Mouse (Mus musculus): ENCODE data around the gene Fam53b. TPM values are rescaled to one million over a fixed set of nuclear protein-coding genes. Genes with fewer than 3 reads are reported as not detected.

Fam53b gene
- 9.3 and 15.5 TPM in 2 replicates for polyA plus RNA-seq (2014; fragmentation: Nextera tagmentation; extraction: Ambion mirVana)

DNA sequence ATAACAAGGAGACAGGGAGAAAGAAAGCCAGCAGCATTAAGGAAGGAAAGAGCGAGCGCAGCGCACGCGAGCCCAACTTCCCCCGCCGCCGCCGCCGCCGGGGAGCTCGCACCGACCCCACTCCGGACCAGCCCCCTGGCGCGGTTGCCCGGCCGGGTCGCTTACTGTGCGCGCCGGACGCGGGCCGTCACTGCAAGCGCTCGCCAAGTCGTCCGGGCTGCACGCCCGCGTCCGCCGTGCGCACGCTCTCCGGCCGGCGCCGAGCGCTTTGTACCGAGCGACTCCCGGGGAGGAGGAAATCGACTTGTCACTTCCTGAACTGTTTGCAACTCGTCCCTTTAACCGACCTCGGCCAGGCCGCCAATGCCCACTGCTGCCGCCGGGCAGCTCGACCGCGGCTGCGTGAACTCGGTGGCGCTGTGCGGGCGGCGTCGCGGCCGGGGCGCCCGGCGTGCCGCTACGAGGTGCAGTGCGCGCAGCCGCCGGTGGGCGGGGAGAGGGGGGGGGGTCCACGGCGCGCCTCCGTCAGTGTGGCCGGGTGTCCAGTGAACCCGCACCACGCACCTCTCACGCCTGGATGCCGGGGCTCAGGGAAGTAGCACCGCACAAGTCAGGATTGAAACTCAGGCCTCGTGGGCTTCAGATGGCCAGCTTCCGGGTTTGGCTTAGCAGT lies at the start of gene Fam53b:
Gene Fam53b (minus strand): TSS at position 471 of the 673 bp plus-strand sequence.
- under 1% methylated on average over 78 of the region's 85 CpGs for WGBS
- Histone ChIP-seq H3K4me1 (ENCODE audit: control insufficient read depth, insufficient read depth, low read length) (peaks cover 31% of the 10 kb centered on the region), H3K9me3 (ENCODE audit: control insufficient read depth, low read length) (no peaks in the 10 kb centered on the region)

DNA sequence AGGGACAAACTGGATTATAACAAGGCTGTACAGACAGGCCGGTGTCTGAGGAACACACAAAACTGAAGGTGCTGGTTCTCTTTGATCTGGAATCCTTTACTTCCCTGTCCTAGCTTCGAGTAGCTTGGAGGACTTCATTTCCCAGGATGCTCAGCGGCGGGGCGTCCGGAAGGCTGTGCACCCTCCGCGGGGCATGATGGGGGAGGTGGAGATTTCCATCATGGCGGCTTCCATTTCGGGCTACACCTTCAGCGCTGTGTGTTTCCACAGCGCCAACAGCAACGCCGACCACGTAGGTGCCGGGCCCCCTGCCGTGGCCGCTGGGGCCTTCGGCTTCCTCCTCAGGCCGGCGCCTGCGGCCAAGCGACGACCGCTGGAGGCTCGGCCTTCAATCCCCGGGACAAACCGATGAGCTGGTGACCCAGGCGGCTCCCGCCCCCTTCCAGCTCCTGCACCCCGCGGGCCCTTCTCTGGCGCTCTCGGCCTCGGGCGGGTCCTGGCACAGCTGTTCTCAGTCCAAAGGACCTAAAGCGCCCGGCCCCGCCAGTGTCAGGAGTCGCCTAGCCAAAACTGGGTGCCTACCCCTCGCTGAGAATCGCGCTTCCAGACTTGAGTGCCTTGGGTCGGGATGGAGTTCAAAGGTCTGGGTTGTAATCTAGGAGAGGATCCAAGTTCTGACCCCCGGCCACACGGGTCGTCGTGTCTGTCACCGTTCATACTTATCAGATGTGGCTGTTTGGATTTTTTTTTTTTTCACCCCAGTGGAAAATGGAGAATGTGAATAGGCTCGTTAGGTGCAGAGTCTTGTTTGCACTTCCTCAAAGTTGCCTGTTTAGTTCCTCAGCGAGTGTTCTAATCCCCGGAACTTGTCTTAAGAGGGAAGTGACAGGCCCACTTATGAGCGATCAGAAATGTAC lies 45.6 kb upstream of the Fam53b start, which contains the start of gene Abraxas2:
Gene Abraxas2 (plus strand): TSS at position 184 of the 917 bp plus-strand sequence.
- Histone ChIP-seq H3K36me3 (ENCODE audit: control insufficient read depth, insufficient read depth, low read length) (no peaks in the 10 kb centered on the region), H3K27ac (replicated peaks; ENCODE audit: low read depth, low read length) (peak within 1 kb of the TSS; percentile 82), H3K9ac (replicated peaks; ENCODE audit: low read length) (peak within 1 kb of the TSS; percentile 88), H3K4me3 (replicated peaks; ENCODE audit: low read depth, low read length) (peak within 1 kb of the TSS; percentile 90), H3K27me3 (ENCODE audit: control insufficient read depth, insufficient read depth, low read length) (no peaks in the 10 kb centered on the region), H3K4me1 (ENCODE audit: control insufficient read depth, insufficient read depth, low read length) (peaks cover 9% of the 10 kb centered on the region), H3K9me3 (ENCODE audit: control insufficient read depth, low read length) (no peaks in the 10 kb centered on the region), H3K4me2 (ENCODE audit: low read length) (peak within 1 kb of the TSS; percentile 81)
- WGBS = under 1% methylated on average over 53 of the region's 53 CpGs
- peak; percentile 96 for DNase-seq
- ATAC-seq (ENCODE audit: low FRiP score, low TSS enrichment) = peak; percentile 87

More for the DNA sequence above, at the start of gene Fam53b:
- DNase-seq (peak; percentile 86), ATAC-seq (ENCODE audit: low FRiP score, low TSS enrichment) (peak; percentile 70)
- Histone ChIP-seq H3K27ac (replicated peaks; ENCODE audit: low read depth, low read length) (peak within 1 kb of the TSS; percentile 79), H3K36me3 (ENCODE audit: control insufficient read depth, insufficient read depth, low read length) (no peaks in the 10 kb centered on the region), H3K27me3 (ENCODE audit: control insufficient read depth, insufficient read depth, low read length) (no peaks in the 10 kb centered on the region), H3K9ac (replicated peaks; ENCODE audit: low read length) (peak within 1 kb of the TSS; percentile 74), H3K4me2 (ENCODE audit: low read length) (peak within 1 kb of the TSS; percentile 91), H3K4me3 (replicated peaks; ENCODE audit: low read depth, low read length) (peak within 1 kb of the TSS; percentile 70)

DNA sequence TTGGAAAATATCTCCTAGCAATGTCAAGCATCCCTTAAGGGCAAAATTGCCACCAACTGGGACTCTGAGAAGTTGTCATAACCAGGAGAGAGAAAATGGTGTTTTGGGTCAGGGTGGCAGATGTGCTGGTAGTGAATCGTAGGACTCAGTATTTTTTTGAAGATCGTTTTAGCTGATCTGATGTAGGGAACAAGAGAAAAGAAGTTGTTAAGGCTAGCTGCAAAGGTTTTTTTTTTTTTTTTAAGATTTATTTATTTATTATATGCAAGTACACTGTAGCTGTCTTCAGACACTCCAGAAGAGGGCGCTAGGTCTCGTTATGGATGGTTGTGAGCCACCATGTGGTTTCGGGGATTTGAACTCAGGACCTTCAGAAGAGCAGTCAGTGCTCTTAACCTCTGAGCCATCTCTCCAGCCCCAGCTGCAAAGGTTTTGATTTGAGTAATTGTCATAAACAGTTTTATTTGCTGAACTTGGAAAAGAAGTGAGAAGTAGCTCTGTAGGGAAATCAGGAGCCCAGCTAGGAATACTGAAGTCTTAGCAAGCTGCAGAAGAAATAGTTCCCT lies 44.4 kb upstream of the Fam53b start:
- H3K4me2 ChIP-seq (ENCODE audit: low read length) = no peak overlapping the region
- ATAC-seq (ENCODE audit: low FRiP score, low TSS enrichment) = no peak
- WGBS = 69% methylated on average over 5 of the region's 5 CpGs

DNA sequence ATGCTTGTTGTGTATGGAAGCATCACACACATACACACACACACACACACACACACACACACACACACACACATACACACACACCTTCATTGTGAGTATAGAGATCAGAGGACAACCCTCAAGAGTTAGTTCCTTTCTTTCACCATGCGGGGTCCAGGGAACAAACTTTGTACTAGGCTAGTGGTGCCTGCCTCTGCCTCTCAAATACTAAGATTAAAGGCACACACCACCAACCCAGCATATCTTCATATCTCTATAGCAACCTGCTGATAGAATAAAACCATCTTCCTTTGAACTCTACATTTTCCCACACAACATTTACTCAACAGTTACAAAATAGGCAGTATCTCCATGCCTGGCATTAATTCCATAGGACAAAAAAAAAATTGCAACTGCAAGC lies 42.4 kb upstream of the Fam53b start:
- no peak overlapping the region for H3K4me3 ChIP-seq (replicated peaks; ENCODE audit: low read depth, low read length)
- 75% methylated on average over 1 of the region's 1 CpGs for WGBS
- no peaks in the 10 kb centered on the region for H3K9me3 ChIP-seq (ENCODE audit: control insufficient read depth, low read length)
- H3K27me3 ChIP-seq (ENCODE audit: control insufficient read depth, insufficient read depth, low read length) = no peaks in the 10 kb centered on the region
- H3K4me2 ChIP-seq (ENCODE audit: low read length) = no peak overlapping the region
- ATAC-seq (ENCODE audit: low FRiP score, low TSS enrichment) (no peak), DNase-seq (no peak)
- peaks cover 13% of the 10 kb centered on the region for H3K4me1 ChIP-seq (ENCODE audit: control insufficient read depth, insufficient read depth, low read length)
- no peak overlapping the region for H3K27ac ChIP-seq (replicated peaks; ENCODE audit: low read depth, low read length)
- H3K9ac ChIP-seq (replicated peaks; ENCODE audit: low read length) = no peak overlapping the region
- no peaks in the 10 kb centered on the region for H3K36me3 ChIP-seq (ENCODE audit: control insufficient read depth, insufficient read depth, low read length)

More for the DNA sequence above, 44.4 kb upstream of the Fam53b start:
- H3K9ac ChIP-seq (replicated peaks; ENCODE audit: low read length) = no peak overlapping the region
- H3K4me1 ChIP-seq (ENCODE audit: control insufficient read depth, insufficient read depth, low read length) = peaks cover 9% of the 10 kb centered on the region
- no peaks in the 10 kb centered on the region for H3K9me3 ChIP-seq (ENCODE audit: control insufficient read depth, low read length)
- no peak overlapping the region for H3K4me3 ChIP-seq (replicated peaks; ENCODE audit: low read depth, low read length)
- H3K27ac ChIP-seq (replicated peaks; ENCODE audit: low read depth, low read length) = no peak overlapping the region
- no peak for DNase-seq
- H3K36me3 ChIP-seq (ENCODE audit: control insufficient read depth, insufficient read depth, low read length) = no peaks in the 10 kb centered on the region
- H3K27me3 ChIP-seq (ENCODE audit: control insufficient read depth, insufficient read depth, low read length) = no peaks in the 10 kb centered on the region

DNA sequence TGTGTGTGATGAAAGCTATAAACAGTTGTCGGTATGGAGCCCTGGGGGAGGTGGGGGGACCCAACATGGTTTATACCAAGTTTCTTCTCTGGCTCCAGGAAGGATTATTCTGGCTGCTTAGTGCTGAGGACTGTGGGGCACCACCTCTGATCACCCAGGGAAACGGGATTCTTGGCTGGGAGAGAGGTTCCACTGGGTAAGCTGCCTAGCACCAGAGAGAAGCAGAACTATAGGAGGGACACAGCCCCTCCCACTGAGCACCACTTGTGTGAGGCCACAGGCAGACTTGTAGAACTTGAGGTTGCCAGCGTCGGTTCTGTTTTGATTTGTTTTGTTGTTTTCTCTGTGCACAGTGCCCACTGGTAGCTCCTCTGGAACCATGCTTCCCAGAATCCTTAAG lies 40.3 kb upstream of the Fam53b start:
- DNase-seq (peak; percentile 8), ATAC-seq (ENCODE audit: low FRiP score, low TSS enrichment) (no peak)
- H3K27me3 ChIP-seq (ENCODE audit: control insufficient read depth, insufficient read depth, low read length) = no peaks in the 10 kb centered on the region
- H3K4me2 ChIP-seq (ENCODE audit: low read length) = no peak overlapping the region
- no peak overlapping the region for H3K27ac ChIP-seq (replicated peaks; ENCODE audit: low read depth, low read length)
- WGBS = 73% methylated on average over 4 of the region's 4 CpGs
- no peaks in the 10 kb centered on the region for H3K9me3 ChIP-seq (ENCODE audit: control insufficient read depth, low read length)
- H3K4me3 ChIP-seq (replicated peaks; ENCODE audit: low read depth, low read length) = no peak overlapping the region
- peaks cover 13% of the 10 kb centered on the region for H3K36me3 ChIP-seq (ENCODE audit: control insufficient read depth, insufficient read depth, low read length)
- H3K4me1 ChIP-seq (ENCODE audit: control insufficient read depth, insufficient read depth, low read length) = peaks cover 4% of the 10 kb centered on the region
- no peak overlapping the region for H3K9ac ChIP-seq (replicated peaks; ENCODE audit: low read length)

DNA sequence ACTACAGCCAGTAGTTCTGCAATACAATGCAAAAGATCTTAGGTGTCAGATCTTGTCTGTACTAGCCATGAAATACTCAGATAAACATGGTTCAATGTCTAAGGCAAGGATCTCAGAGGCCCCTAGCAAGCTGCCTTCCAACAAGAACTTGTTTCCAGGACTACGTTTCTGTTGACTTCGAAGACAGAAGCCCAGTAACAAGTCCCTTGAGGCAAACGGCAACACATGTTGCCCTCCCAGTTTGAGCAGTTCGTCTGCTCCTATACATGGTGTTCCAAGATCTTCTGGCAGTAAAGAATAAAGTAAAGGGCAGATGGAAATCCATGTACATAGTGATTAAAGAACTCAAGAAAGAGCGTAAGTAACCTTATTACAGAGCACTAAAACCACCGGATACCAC lies 39.7 kb upstream of the Fam53b start:
- no peak for DNase-seq
- Histone ChIP-seq H3K4me3 (replicated peaks; ENCODE audit: low read depth, low read length) (no peak overlapping the region), H3K27me3 (ENCODE audit: control insufficient read depth, insufficient read depth, low read length) (no peaks in the 10 kb centered on the region), H3K9me3 (ENCODE audit: control insufficient read depth, low read length) (no peaks in the 10 kb centered on the region), H3K4me1 (ENCODE audit: control insufficient read depth, insufficient read depth, low read length) (peaks cover 4% of the 10 kb centered on the region), H3K27ac (replicated peaks; ENCODE audit: low read depth, low read length) (no peak overlapping the region), H3K36me3 (ENCODE audit: control insufficient read depth, insufficient read depth, low read length) (peaks cover 18% of the 10 kb centered on the region), H3K4me2 (ENCODE audit: low read length) (no peak overlapping the region), H3K9ac (replicated peaks; ENCODE audit: low read length) (no peak overlapping the region)
- 86% methylated on average over 6 of the region's 6 CpGs for WGBS
- ATAC-seq (ENCODE audit: low FRiP score, low TSS enrichment) = no peak

DNA sequence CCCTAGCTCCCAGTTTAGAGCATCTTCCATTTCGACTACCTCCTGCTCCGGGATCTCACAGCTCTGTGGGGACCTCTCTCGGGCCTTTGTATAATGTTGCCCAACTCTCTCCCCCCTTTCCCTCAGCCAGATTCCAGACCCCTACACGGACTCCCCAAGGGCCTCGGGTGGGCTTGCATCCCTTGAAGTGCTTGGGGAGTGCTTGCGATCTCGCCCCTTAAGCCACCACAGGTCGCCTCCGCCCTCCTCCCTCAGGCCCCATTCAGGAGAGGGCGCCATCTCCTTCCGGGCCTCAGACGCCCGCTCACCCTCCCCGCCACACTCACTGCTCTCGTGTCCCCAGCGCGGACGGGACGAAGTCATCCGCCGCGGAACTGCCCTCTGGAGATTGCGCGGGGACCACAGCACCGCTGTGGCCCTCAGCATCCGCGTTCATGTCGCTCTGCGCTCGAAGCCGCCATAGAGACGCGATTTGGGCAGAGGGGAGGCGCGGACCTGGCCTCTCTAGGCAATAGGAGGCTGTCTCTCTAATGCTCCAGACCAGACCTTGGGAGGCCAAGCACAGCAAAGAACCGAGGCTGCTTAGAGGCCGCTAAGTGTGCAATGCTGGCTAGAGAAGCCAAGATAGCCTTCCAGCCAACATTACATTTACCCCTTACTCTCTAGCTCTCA lies 38.6 kb upstream of the Fam53b start, which contains the start of gene Eef1akmt2:
Gene Eef1akmt2 (minus strand): TSS at position 501 of the 672 bp plus-strand sequence.
- ATAC-seq (ENCODE audit: low FRiP score, low TSS enrichment) (peak; percentile 92), DNase-seq (peak; percentile 94)
- Histone ChIP-seq H3K27me3 (ENCODE audit: control insufficient read depth, insufficient read depth, low read length) (no peaks in the 10 kb centered on the region), H3K4me1 (ENCODE audit: control insufficient read depth, insufficient read depth, low read length) (peaks cover 4% of the 10 kb centered on the region), H3K4me2 (ENCODE audit: low read length) (peak within 1 kb of the TSS; percentile 48), H3K27ac (replicated peaks; ENCODE audit: low read depth, low read length) (peak within 1 kb of the TSS; percentile 96), H3K4me3 (replicated peaks; ENCODE audit: low read depth, low read length) (peak within 1 kb of the TSS; percentile 47), H3K9me3 (ENCODE audit: control insufficient read depth, low read length) (no peaks in the 10 kb centered on the region), H3K36me3 (ENCODE audit: control insufficient read depth, insufficient read depth, low read length) (peaks cover 26% of the 10 kb centered on the region), H3K9ac (replicated peaks; ENCODE audit: low read length) (peak within 1 kb of the TSS; percentile 87)
- WGBS = under 1% methylated on average over 37 of the region's 37 CpGs

DNA sequence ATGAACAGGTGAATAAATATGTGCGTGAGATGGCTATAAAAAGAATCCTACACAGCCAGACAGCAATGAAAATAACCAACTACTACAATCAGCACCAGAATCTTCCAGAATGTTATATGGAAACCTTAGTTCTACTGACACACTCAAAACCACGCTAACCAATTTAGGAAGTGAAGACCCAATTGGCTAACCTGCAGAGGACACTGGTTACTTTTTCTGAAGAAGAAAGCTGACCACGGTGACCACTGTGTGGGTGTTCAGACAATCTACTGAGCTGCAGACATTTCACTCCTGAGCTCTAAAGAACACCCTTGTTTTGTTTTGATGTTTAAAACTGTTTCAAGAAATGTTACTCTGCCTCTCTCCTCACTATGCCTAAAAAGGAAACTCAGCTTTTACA lies 29.5 kb upstream of the Fam53b start:
- Histone ChIP-seq H3K9me3 (ENCODE audit: control insufficient read depth, low read length) (no peaks in the 10 kb centered on the region), H3K27ac (replicated peaks; ENCODE audit: low read depth, low read length) (no peak overlapping the region), H3K27me3 (ENCODE audit: control insufficient read depth, insufficient read depth, low read length) (no peaks in the 10 kb centered on the region), H3K9ac (replicated peaks; ENCODE audit: low read length) (no peak overlapping the region), H3K4me2 (ENCODE audit: low read length) (no peak overlapping the region), H3K4me1 (ENCODE audit: control insufficient read depth, insufficient read depth, low read length) (no peaks in the 10 kb centered on the region), H3K36me3 (ENCODE audit: control insufficient read depth, insufficient read depth, low read length) (peaks cover 36% of the 10 kb centered on the region), H3K4me3 (replicated peaks; ENCODE audit: low read depth, low read length) (no peak overlapping the region)
- WGBS = 93% methylated on average over 3 of the region's 3 CpGs
- ATAC-seq (ENCODE audit: low FRiP score, low TSS enrichment) (no peak), DNase-seq (no peak)

Data from midbrain, embryonic 14.5 days (tissue).